Comparison of ENCODE assay signal across 38 mouse cellular contexts in the genomic region with DNA sequence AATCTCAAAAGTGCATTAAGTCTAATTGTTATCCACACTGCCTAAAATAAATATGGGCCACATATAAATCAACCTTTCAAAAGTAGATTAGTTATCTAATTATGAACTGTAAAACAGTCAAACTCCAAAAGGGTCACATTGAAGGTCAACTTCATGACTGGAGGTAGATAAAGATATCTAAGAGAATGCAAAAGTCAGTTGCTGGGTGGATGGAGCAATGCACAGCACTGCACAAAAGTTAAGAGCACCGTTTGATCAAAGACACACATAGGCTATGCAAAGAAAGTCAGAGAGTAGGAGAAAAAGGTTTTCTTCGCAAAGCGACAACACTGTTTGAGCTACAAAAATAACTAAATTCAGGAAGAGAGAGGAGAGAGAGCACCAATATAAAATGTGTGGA. TPM values are rescaled to one million over a fixed set of nuclear protein-coding genes. Genes with fewer than 3 reads are reported as not detected.
"Had no signal": no experiment of that assay in that cellular context is flagged by ENCODE, and none has a peak within 500 bp of the region (broad histone marks: within the 10 kb centered on the region; RNA-seq: fewer than 3 reads in every experiment).

No protein-coding gene starts in this region.

- H3K27me3 ChIP-seq: limb, embryonic 12.5 days; limb, embryonic 13.5 days; limb, embryonic 15.5 days; liver, embryonic 12.5 days; liver, embryonic 13.5 days; liver, embryonic 15.5 days; lung, embryonic 15.5 days; megakaryocyte, embryonic 14.5 days; midbrain, embryonic 12.5 days; midbrain, embryonic 13.5 days; midbrain, embryonic 15.5 days had no signal

- H3K27ac ChIP-seq: left cerebral cortex, adult 2 months; limb, embryonic 10.5 days; limb, embryonic 12.5 days; limb, embryonic 13.5 days; limb, embryonic 15.5 days; liver, embryonic 12.5 days; liver, embryonic 13.5 days; liver, embryonic 14.5 days; liver, embryonic 15.5 days; lung, embryonic 15.5 days; macrophage; midbrain, embryonic 10.5 days; midbrain, embryonic 12.5 days; midbrain, embryonic 13.5 days; midbrain, embryonic 15.5 days had no signal

- H3K4me3 ChIP-seq: left cerebral cortex, adult 2 months; limb, embryonic 10.5 days; limb, embryonic 12.5 days; limb, embryonic 13.5 days; limb, embryonic 15.5 days; liver, embryonic 12.5 days; liver, embryonic 13.5 days; liver, embryonic 15.5 days; lung, embryonic 15.5 days; megakaryocyte, embryonic 14.5 days; midbrain, embryonic 10.5 days; midbrain, embryonic 12.5 days; midbrain, embryonic 13.5 days; midbrain, embryonic 15.5 days; myocyte had no signal

- H3K4me2 ChIP-seq: limb, embryonic 12.5 days; limb, embryonic 13.5 days; limb, embryonic 15.5 days; liver, embryonic 11.5 days; liver, embryonic 12.5 days; liver, embryonic 13.5 days; liver, embryonic 15.5 days; lung, embryonic 14.5 days; lung, embryonic 15.5 days; midbrain, embryonic 11.5 days; midbrain, embryonic 12.5 days; midbrain, embryonic 13.5 days; midbrain, embryonic 15.5 days had no signal

- H3K36me3 ChIP-seq: limb, embryonic 10.5 days; limb, embryonic 12.5 days; limb, embryonic 13.5 days; limb, embryonic 15.5 days; liver, embryonic 12.5 days; liver, embryonic 13.5 days; liver, embryonic 15.5 days; lung, embryonic 15.5 days; midbrain, embryonic 10.5 days; midbrain, embryonic 12.5 days; midbrain, embryonic 13.5 days; midbrain, embryonic 15.5 days had no signal

- DNase-seq: left cerebral cortex, postnatal 4 days; liver; liver, embryonic 13.5 days; liver, postnatal 0 days; lung, adult 18-20 months; lung, adult 2 months; lung, embryonic 14.5 days; lung, postnatal 10 days; lung, postnatal 14 days; lung, postnatal 36 days; lung, postnatal 4 days; midbrain, embryonic 14.5 days had no signal

- H3K9ac ChIP-seq: limb, embryonic 12.5 days; limb, embryonic 13.5 days; limb, embryonic 15.5 days; liver, embryonic 12.5 days; liver, embryonic 13.5 days; liver, embryonic 14.5 days; liver, embryonic 15.5 days; liver, postnatal 0 days; lung, embryonic 14.5 days; lung, embryonic 15.5 days; midbrain, embryonic 12.5 days; midbrain, embryonic 13.5 days; midbrain, embryonic 15.5 days had no signal

- ATAC-seq: liver, embryonic 12.5 days; liver, postnatal 0 days; lung, postnatal 0 days; midbrain, embryonic 13.5 days; midbrain, embryonic 15.5 days; midbrain, embryonic 16.5 days had no signal

- H3K4me1 ChIP-seq: limb, embryonic 10.5 days; limb, embryonic 12.5 days; limb, embryonic 13.5 days; limb, embryonic 15.5 days; liver, embryonic 12.5 days; liver, embryonic 13.5 days; liver, embryonic 15.5 days; lung, embryonic 15.5 days; megakaryocyte, embryonic 14.5 days; midbrain, embryonic 10.5 days; midbrain, embryonic 12.5 days; midbrain, embryonic 13.5 days had no signal

- H3K9me3 ChIP-seq: limb, embryonic 10.5 days; limb, embryonic 12.5 days; limb, embryonic 13.5 days; limb, embryonic 15.5 days; liver, embryonic 12.5 days; liver, embryonic 13.5 days; liver, embryonic 15.5 days; lung, embryonic 15.5 days; midbrain, embryonic 10.5 days; midbrain, embryonic 12.5 days; midbrain, embryonic 13.5 days; midbrain, embryonic 15.5 days had no signal

RNA-seq across cellular contexts. Expression of a gene that starts 10.1 kb away (rescaled TPM):
- polyA plus RNA-seq: limb, embryonic 10.5 days; limb, embryonic 11.5 days; limb, embryonic 12.5 days; limb, embryonic 13.5 days; limb, embryonic 14.5 days; limb, embryonic 15.5 days; liver, adult 2 months; liver, embryonic 11.5 days; liver, embryonic 12.5 days; liver, embryonic 13.5 days; liver, embryonic 14.5 days; liver, embryonic 15.5 days; liver, embryonic 16.5 days; liver, postnatal 0 days; lung, adult 2 months; lung, embryonic 14.5 days; lung, embryonic 15.5 days; lung, embryonic 16.5 days; lung, postnatal 0 days; macrophage; midbrain, embryonic 10.5 days; midbrain, embryonic 11.5 days; midbrain, embryonic 12.5 days; midbrain, embryonic 13.5 days; midbrain, embryonic 14.5 days; midbrain, embryonic 15.5 days; midbrain, embryonic 16.5 days; midbrain, postnatal 0 days; myocyte had no signal

RNA-seq across cellular contexts. Expression of a gene that starts 16.8 kb away (rescaled TPM):
- polyA plus RNA-seq: limb, embryonic 10.5 days; limb, embryonic 11.5 days; limb, embryonic 12.5 days; limb, embryonic 13.5 days; limb, embryonic 14.5 days; limb, embryonic 15.5 days; liver, adult 2 months; liver, embryonic 11.5 days; liver, embryonic 12.5 days; liver, embryonic 13.5 days; liver, embryonic 14.5 days; liver, embryonic 15.5 days; liver, embryonic 16.5 days; liver, postnatal 0 days; lung, adult 2 months; lung, embryonic 14.5 days; lung, embryonic 15.5 days; lung, embryonic 16.5 days; lung, postnatal 0 days; macrophage; midbrain, embryonic 10.5 days; midbrain, embryonic 11.5 days; midbrain, embryonic 12.5 days; midbrain, embryonic 13.5 days; midbrain, embryonic 14.5 days; midbrain, embryonic 15.5 days; midbrain, embryonic 16.5 days; midbrain, postnatal 0 days; myocyte had no signal

RNA-seq across cellular contexts. Expression of a gene that starts 38.8 kb away (rescaled TPM):
- polyA plus RNA-seq: limb, embryonic 10.5 days; limb, embryonic 11.5 days; limb, embryonic 12.5 days; limb, embryonic 13.5 days; limb, embryonic 14.5 days; limb, embryonic 15.5 days; liver, adult 2 months; liver, embryonic 11.5 days; liver, embryonic 12.5 days; liver, embryonic 13.5 days; liver, embryonic 14.5 days; liver, embryonic 15.5 days; liver, embryonic 16.5 days; liver, postnatal 0 days; lung, adult 2 months; lung, embryonic 14.5 days; lung, embryonic 15.5 days; lung, embryonic 16.5 days; lung, postnatal 0 days; macrophage; midbrain, embryonic 10.5 days; midbrain, embryonic 11.5 days; midbrain, embryonic 12.5 days; midbrain, embryonic 13.5 days; midbrain, embryonic 14.5 days; midbrain, embryonic 15.5 days; midbrain, embryonic 16.5 days; midbrain, postnatal 0 days; myocyte had no signal

RNA-seq across cellular contexts. Expression of a gene that starts 39.2 kb away (rescaled TPM):
- polyA plus RNA-seq: limb, embryonic 10.5 days; limb, embryonic 11.5 days; limb, embryonic 12.5 days; limb, embryonic 13.5 days; limb, embryonic 14.5 days; limb, embryonic 15.5 days; liver, adult 2 months; liver, embryonic 11.5 days; liver, embryonic 12.5 days; liver, embryonic 13.5 days; liver, embryonic 14.5 days; liver, embryonic 15.5 days; liver, embryonic 16.5 days; liver, postnatal 0 days; lung, adult 2 months; lung, embryonic 14.5 days; lung, embryonic 15.5 days; lung, embryonic 16.5 days; lung, postnatal 0 days; macrophage; midbrain, embryonic 10.5 days; midbrain, embryonic 11.5 days; midbrain, embryonic 12.5 days; midbrain, embryonic 13.5 days; midbrain, embryonic 14.5 days; midbrain, embryonic 15.5 days; midbrain, embryonic 16.5 days; midbrain, postnatal 0 days; myocyte had no signal

RNA-seq across cellular contexts. Expression of a gene that starts 55.8 kb away (rescaled TPM):
- polyA plus RNA-seq: limb, embryonic 10.5 days; limb, embryonic 11.5 days; limb, embryonic 12.5 days; limb, embryonic 13.5 days; limb, embryonic 14.5 days; limb, embryonic 15.5 days; liver, adult 2 months; liver, embryonic 11.5 days; liver, embryonic 12.5 days; liver, embryonic 13.5 days; liver, embryonic 14.5 days; liver, embryonic 15.5 days; liver, embryonic 16.5 days; liver, postnatal 0 days; lung, adult 2 months; lung, embryonic 14.5 days; lung, embryonic 15.5 days; lung, embryonic 16.5 days; lung, postnatal 0 days; macrophage; midbrain, embryonic 10.5 days; midbrain, embryonic 11.5 days; midbrain, embryonic 12.5 days; midbrain, embryonic 13.5 days; midbrain, embryonic 14.5 days; midbrain, embryonic 15.5 days; midbrain, embryonic 16.5 days; midbrain, postnatal 0 days; myocyte had no signal
